7 mouse cellular contexts compared by ENCODE assay signal in the genomic region with DNA sequence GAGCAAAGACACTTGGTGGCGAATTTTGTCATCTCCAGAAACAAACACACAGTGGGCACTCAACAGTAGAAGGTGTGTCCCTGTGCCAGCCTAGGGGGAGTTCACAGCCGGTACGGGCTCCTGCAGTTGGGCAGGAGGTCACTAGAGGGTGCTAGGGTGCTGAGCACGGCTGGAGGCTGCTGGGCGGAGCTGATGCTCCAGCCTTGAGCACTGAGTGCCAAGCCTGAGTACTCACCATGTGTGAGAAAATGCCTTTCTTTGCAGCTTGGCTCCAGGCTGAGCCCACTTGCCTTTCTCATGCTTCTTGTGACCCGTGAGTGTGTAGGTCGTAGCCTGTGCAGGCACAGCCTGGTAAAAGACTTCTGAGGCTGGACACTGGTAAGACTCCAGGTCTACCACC. TPM values are rescaled to one million over a fixed set of nuclear protein-coding genes. Genes with fewer than 3 reads are reported as not detected.
DNase-seq lines count a peak whose midpoint lies in the region; ATAC-seq and TF ChIP-seq lines count a peak whose summit lies in the region.

No protein-coding gene starts in this region.

- no peak for TF ChIP-seq POLR2A in heart, adult 2 months (IDR thresholded peaks at IDR 0.05; ENCODE audit: insufficient read depth, low read depth, low read length)
- no peak for TF ChIP-seq POLR2A in kidney, adult 2 months (IDR thresholded peaks at IDR 0.05; ENCODE audit: low read depth, low read length)

- peak; percentile 83 for DNase-seq in adrenal gland, adult 8-10 months
- peak; percentile 88 for DNase-seq in embryonic facial prominence, embryonic 11.5 days (ENCODE audit: low spot score)
- peak; percentile 89 to 92 for DNase-seq in heart, adult 2 months
- DNase-seq in kidney, adult 2 months, result peak; percentile 90
- peak; percentile 89 for DNase-seq in midbrain, embryonic 14.5 days
- peak; percentile 68 to 87 for DNase-seq in spleen, adult 18-20 months

- H3K4me3 ChIP-seq in embryonic facial prominence, embryonic 11.5 days (ENCODE audit: low read depth, low read length), result no peak overlapping the region
- no peak overlapping the region for H3K4me3 ChIP-seq in heart, adult 2 months
- H3K4me3 ChIP-seq in kidney, adult 2 months (ENCODE audit: insufficient read depth, low read depth, low read length), result no peak overlapping the region
- H3K4me3 ChIP-seq in limb, embryonic 12.5 days (replicated peaks), result no peak overlapping the region
- no peak overlapping the region for H3K4me3 ChIP-seq in midbrain, embryonic 14.5 days (replicated peaks; ENCODE audit: low read depth, low read length)

- TF ChIP-seq CTCF in heart, adult 2 months (IDR thresholded peaks at IDR 0.05), result no peak; the same call in 1 of the 2 replicates
- TF ChIP-seq CTCF in kidney, adult 2 months (conservative IDR thresholded peaks at IDR 0.05; ENCODE audit: insufficient read depth, insufficient read length, low read depth, low read length), result peak; percentile 98

- no peaks in the 10 kb centered on the region for H3K9me3 ChIP-seq in embryonic facial prominence, embryonic 11.5 days (replicated peaks; ENCODE audit: control insufficient read depth, low read length)
- H3K9me3 ChIP-seq in limb, embryonic 12.5 days, result 0 out of 2 replicates have a peak, but pooled peaks cover 4% of the 10 kb centered on the region
- no peaks in the 10 kb centered on the region for H3K9me3 ChIP-seq in midbrain, embryonic 14.5 days (ENCODE audit: control insufficient read depth, low read length)

- no peaks in the 10 kb centered on the region for H3K36me3 ChIP-seq in embryonic facial prominence, embryonic 11.5 days (replicated peaks; ENCODE audit: control insufficient read depth, insufficient read depth, low read depth, low read length)
- no peaks in the 10 kb centered on the region for H3K36me3 ChIP-seq in heart, adult 2 months (ENCODE audit: control insufficient read depth, insufficient read depth, low read length)
- no peaks in the 10 kb centered on the region for H3K36me3 ChIP-seq in kidney, adult 2 months (ENCODE audit: control insufficient read depth, insufficient read depth, low read length)
- no peaks in the 10 kb centered on the region for H3K36me3 ChIP-seq in limb, embryonic 12.5 days
- H3K36me3 ChIP-seq in midbrain, embryonic 14.5 days (ENCODE audit: control insufficient read depth, insufficient read depth, low read length), result no peaks in the 10 kb centered on the region

- no peak overlapping the region for H3K27ac ChIP-seq in embryonic facial prominence, embryonic 11.5 days (replicated peaks; ENCODE audit: low read depth, low read length)
- no peak overlapping the region for H3K27ac ChIP-seq in heart, adult 2 months
- H3K27ac ChIP-seq in kidney, adult 2 months (ENCODE audit: insufficient read depth, low read depth, low read length), result no peak overlapping the region
- H3K27ac ChIP-seq in limb, embryonic 12.5 days, result 0 out of 2 replicates have a peak overlapping the region, but pooled peaks have one; percentile 50
- H3K27ac ChIP-seq in midbrain, embryonic 14.5 days (replicated peaks; ENCODE audit: low read depth, low read length), result no peak overlapping the region

- WGBS in embryonic facial prominence, embryonic 11.5 days, result 0% methylated on average over 7 of the region's 7 CpGs
- whole genome bisulfite sequencing in heart, adult 2 months, result 0% methylated on average over 7 of the region's 7 CpGs
- WGBS in kidney, adult 2 months, result 3% methylated on average over 7 of the region's 7 CpGs
- 2% methylated on average over 7 of the region's 7 CpGs for WGBS in limb, embryonic 12.5 days
- WGBS in midbrain, embryonic 14.5 days, result under 1% methylated on average over 7 of the region's 7 CpGs

- no peak overlapping the region for H3K9ac ChIP-seq in embryonic facial prominence, embryonic 11.5 days (replicated peaks; ENCODE audit: low read length)
- H3K9ac ChIP-seq in heart, adult 2 months (ENCODE audit: low read depth, low read length), result no peak overlapping the region
- H3K9ac ChIP-seq in limb, embryonic 12.5 days (replicated peaks), result no peak overlapping the region
- H3K9ac ChIP-seq in midbrain, embryonic 14.5 days (replicated peaks; ENCODE audit: low read length), result no peak overlapping the region; the same call in 1 of the 2 replicates

- no peaks in the 10 kb centered on the region for H3K4me1 ChIP-seq in embryonic facial prominence, embryonic 11.5 days (ENCODE audit: control insufficient read depth, insufficient read depth, low read length)
- H3K4me1 ChIP-seq in heart, adult 2 months (ENCODE audit: control insufficient read depth, insufficient read depth, low read length), result peaks cover 14% of the 10 kb centered on the region
- no peaks in the 10 kb centered on the region for H3K4me1 ChIP-seq in kidney, adult 2 months (ENCODE audit: control insufficient read depth, insufficient read depth, low read length)
- peaks cover 21% of the 10 kb centered on the region for H3K4me1 ChIP-seq in limb, embryonic 12.5 days (replicated peaks)
- H3K4me1 ChIP-seq in midbrain, embryonic 14.5 days (ENCODE audit: control insufficient read depth, insufficient read depth, low read length), result peaks cover 6% of the 10 kb centered on the region

- no peaks in the 10 kb centered on the region for H3K79me2 ChIP-seq in heart, adult 2 months (replicated peaks; ENCODE audit: control insufficient read depth, insufficient read depth, low read length)

- ATAC-seq in embryonic facial prominence, embryonic 11.5 days (replicated peaks; ENCODE audit: insufficient number of reproducible peaks, low FRiP score, low TSS enrichment, low read depth), result peak; percentile 65
- ATAC-seq in limb, embryonic 12.5 days (ENCODE audit: insufficient number of reproducible peaks, insufficient read depth, low FRiP score, low TSS enrichment, low read depth), result peak; percentile 82
- ATAC-seq in midbrain, embryonic 14.5 days (ENCODE audit: low FRiP score, low TSS enrichment), result peak; percentile 80

- H3K27me3 ChIP-seq in embryonic facial prominence, embryonic 11.5 days (ENCODE audit: control insufficient read depth, insufficient read depth, low read length), result no peaks in the 10 kb centered on the region
- H3K27me3 ChIP-seq in heart, adult 2 months (ENCODE audit: control insufficient read depth, insufficient read depth, low read length), result no peaks in the 10 kb centered on the region
- no peaks in the 10 kb centered on the region for H3K27me3 ChIP-seq in kidney, adult 2 months (replicated peaks; ENCODE audit: control insufficient read depth, insufficient read depth, low read length)
- no peaks in the 10 kb centered on the region for H3K27me3 ChIP-seq in limb, embryonic 12.5 days
- H3K27me3 ChIP-seq in midbrain, embryonic 14.5 days (ENCODE audit: control insufficient read depth, insufficient read depth, low read length), result no peaks in the 10 kb centered on the region

- intact Hi-C loops in heart, adult 2 months (cut with DNase I), result loop anchor here (1.0 to 2.0 kb wide), 3 partner anchors 40 to 239 kb away; no protein-coding TSS in a partner anchor

- peak; percentile 96 for TF ChIP-seq EP300 in heart, adult 2 months (IDR thresholded peaks at IDR 0.05; ENCODE audit: insufficient read depth, low read depth, low read length)

- H3K4me2 ChIP-seq in embryonic facial prominence, embryonic 11.5 days (ENCODE audit: low read depth, low read length), result no peak overlapping the region
- H3K4me2 ChIP-seq in limb, embryonic 12.5 days, result 0 out of 2 replicates have a peak overlapping the region, but pooled peaks have one; percentile 23
- H3K4me2 ChIP-seq in midbrain, embryonic 14.5 days (ENCODE audit: low read length), result no peak overlapping the region

RNA-seq across cellular contexts. Expression of a gene that starts 14.6 kb away (rescaled TPM):
- total RNA-seq in adrenal gland, adult 8-10 months (2022), result 10 to 100 TPM; 13.5 to 20.4 (median 17.0) TPM
- 5.0 and 5.1 TPM in 2 replicates for polyA plus RNA-seq in embryonic facial prominence, embryonic 11.5 days (2014; fragmentation: Nextera tagmentation; extraction: Ambion mirVana)
- total RNA-seq in heart, adult 2 months (2021), result 10 to 100 TPM in 1 of 2 experiments, 1 to 10 TPM in 1; 8.9 to 10.2 TPM
- polyA plus RNA-seq in heart, adult 2 months (2012; rRNA removed), result 6.8 and 7.5 TPM in 2 replicates
- 7.9 and 8.0 TPM in 2 replicates for polyA plus RNA-seq in kidney, adult 2 months (2012; rRNA removed)
- polyA plus RNA-seq in limb, embryonic 12.5 days (2016; fragmentation: Nextera tagmentation; extraction: Ambion mirVana), result 9.6 and 10.0 TPM in 2 replicates
- polyA plus RNA-seq in midbrain, embryonic 14.5 days (2014; fragmentation: Nextera tagmentation; extraction: Ambion mirVana), result 3.5 and 4.1 TPM in 2 replicates

RNA-seq across cellular contexts. Expression of a gene that starts 20.6 kb away (rescaled TPM):
- 1 to 10 TPM; 4.0 to 6.7 (median 5.4) TPM for total RNA-seq in adrenal gland, adult 8-10 months (2022)
- polyA plus RNA-seq in embryonic facial prominence, embryonic 11.5 days (2014; fragmentation: Nextera tagmentation; extraction: Ambion mirVana), result 0.31 and 0.36 TPM in 2 replicates
- under 1 TPM; 0.68 to 0.94 TPM for total RNA-seq in heart, adult 2 months (2021)
- polyA plus RNA-seq in heart, adult 2 months (2012; rRNA removed), result 1.1 and 1.8 TPM in 2 replicates
- 3.1 and 3.2 TPM in 2 replicates for polyA plus RNA-seq in kidney, adult 2 months (2012; rRNA removed)
- polyA plus RNA-seq in limb, embryonic 12.5 days (2016; fragmentation: Nextera tagmentation; extraction: Ambion mirVana), result 0.21 and 0.22 TPM in 2 replicates
- polyA plus RNA-seq in midbrain, embryonic 14.5 days (2014; fragmentation: Nextera tagmentation; extraction: Ambion mirVana), result 0.99 and 3.8 TPM in 2 replicates

RNA-seq across cellular contexts. Expression of a gene that starts 20.9 kb away (rescaled TPM):
- 10 to 100 TPM in 1 of 4 experiments, 1 to 10 TPM in 3; 6.5 to 10.4 (median 7.7) TPM for total RNA-seq in adrenal gland, adult 8-10 months (2022)
- 5.8 and 5.9 TPM in 2 replicates for polyA plus RNA-seq in embryonic facial prominence, embryonic 11.5 days (2014; fragmentation: Nextera tagmentation; extraction: Ambion mirVana)
- 10 to 100 TPM; 18.9 to 20.6 TPM for total RNA-seq in heart, adult 2 months (2021)
- 12.7 and 13.3 TPM in 2 replicates for polyA plus RNA-seq in heart, adult 2 months (2012; rRNA removed)
- polyA plus RNA-seq in kidney, adult 2 months (2012; rRNA removed), result 3.3 and 3.7 TPM in 2 replicates
- 1.8 and 2.8 TPM in 2 replicates for polyA plus RNA-seq in limb, embryonic 12.5 days (2016; fragmentation: Nextera tagmentation; extraction: Ambion mirVana)
- polyA plus RNA-seq in midbrain, embryonic 14.5 days (2014; fragmentation: Nextera tagmentation; extraction: Ambion mirVana), result 3.5 and 6.1 TPM in 2 replicates
